ENCODE assay signal across 9 mouse cellular contexts in genomic region chr17:71782699-71783365, GRCm38 (mm10). TPM values are rescaled to one million over a fixed set of nuclear protein-coding genes. Genes with fewer than 3 reads are reported as not detected.
DNase-seq lines count a peak whose midpoint lies in the region; ATAC-seq and TF ChIP-seq lines count a peak whose summit lies in the region.
"Had no signal": no experiment of that assay in that cellular context is flagged by ENCODE, and none has a peak within 500 bp of the region (broad histone marks: within the 10 kb centered on the region; RNA-seq: fewer than 3 reads in every experiment).

No protein-coding gene starts in this region.

- peaks cover 17% of the 10 kb centered on the region for H3K27me3 ChIP-seq in heart, embryonic 10.5 days (ENCODE audit: insufficient read depth, poor library complexity, severe bottlenecking)
- H3K27me3 ChIP-seq in embryonic facial prominence, embryonic 12.5 days: peaks cover 12% of the 10 kb centered on the region
- H3K27me3 ChIP-seq in heart, embryonic 16.5 days (ENCODE audit: control insufficient read depth, insufficient read depth, low read length): peaks cover 4% of the 10 kb centered on the region
- peaks cover 6% of the 10 kb centered on the region for H3K27me3 ChIP-seq in lung, embryonic 14.5 days (ENCODE audit: insufficient read depth, low read length)

- H3K4me1 ChIP-seq in heart, embryonic 10.5 days: peaks cover 10% of the 10 kb centered on the region
- H3K4me1 ChIP-seq in embryonic facial prominence, embryonic 12.5 days: peaks cover 6% of the 10 kb centered on the region; the same call in 1 of the 2 replicates
- peaks cover 20% of the 10 kb centered on the region for H3K4me1 ChIP-seq in heart, embryonic 16.5 days (ENCODE audit: control insufficient read depth, insufficient read depth, low read length)
- no peaks in the 10 kb centered on the region for H3K4me1 ChIP-seq in lung, embryonic 14.5 days (ENCODE audit: insufficient read depth)

- DNase-seq in heart, embryonic 10.5 days (ENCODE audit: low spot score): no peak
- DNase-seq in heart, adult 11 months: no peak
- DNase-seq in layer of hippocampus, adult 8-10 months (ENCODE audit: low spot score in 2 of 2): peak; percentile 34 to 50
- DNase-seq in lung, embryonic 14.5 days: peak; percentile 46
- DNase-seq in right cerebral cortex, adult 18-20 months: peak; percentile 49
- no peak for DNase-seq in spleen, postnatal 4 days (ENCODE audit: low spot score in 2 of 2)

- no peaks in the 10 kb centered on the region for H3K36me3 ChIP-seq in heart, embryonic 10.5 days
- H3K36me3 ChIP-seq in embryonic facial prominence, embryonic 12.5 days: no peaks in the 10 kb centered on the region
- H3K36me3 ChIP-seq in heart, embryonic 16.5 days (ENCODE audit: control insufficient read depth, insufficient read depth): 0 out of 2 replicates have a peak, but pooled peaks cover 2% of the 10 kb centered on the region
- no peaks in the 10 kb centered on the region for H3K36me3 ChIP-seq in lung, embryonic 14.5 days (ENCODE audit: insufficient read depth)
- H3K36me3 ChIP-seq: G1E had no signal

- peak overlapping the region; percentile 88 for H3K4me3 ChIP-seq in heart, embryonic 10.5 days
- H3K4me3 ChIP-seq in embryonic facial prominence, embryonic 12.5 days: peak overlapping the region; percentile 85
- peak overlapping the region; percentile 79 for H3K4me3 ChIP-seq in heart, embryonic 16.5 days (ENCODE audit: low read length)
- H3K4me3 ChIP-seq in lung, embryonic 14.5 days (ENCODE audit: low read depth, low read length): peak overlapping the region; percentile 57

- 0 out of 2 replicates have a peak, but pooled peaks have one; percentile 24 for ATAC-seq in embryonic facial prominence, embryonic 12.5 days (ENCODE audit: insufficient number of reproducible peaks, insufficient read depth, low FRiP score, low TSS enrichment)
- ATAC-seq in heart, embryonic 16.5 days (replicated peaks; ENCODE audit: extremely low read depth, insufficient read depth, low FRiP score): peak; percentile 66
- peak; percentile 68 for ATAC-seq in lung, embryonic 14.5 days (ENCODE audit: insufficient read depth)

- H3K4me2 ChIP-seq in embryonic facial prominence, embryonic 12.5 days (replicated peaks): peak overlapping the region; percentile 91
- H3K4me2 ChIP-seq in heart, embryonic 16.5 days (ENCODE audit: low read depth, low read length): peak overlapping the region; percentile 73
- peak overlapping the region; percentile 85 for H3K4me2 ChIP-seq in lung, embryonic 14.5 days

- H3K27ac ChIP-seq in heart, embryonic 10.5 days: peak overlapping the region; percentile 95
- no peak overlapping the region; the same call in 1 of the 2 replicates for H3K27ac ChIP-seq in embryonic facial prominence, embryonic 12.5 days
- H3K27ac ChIP-seq in heart, embryonic 16.5 days (ENCODE audit: low read length): peak overlapping the region; percentile 89
- H3K27ac ChIP-seq in lung, embryonic 14.5 days (ENCODE audit: low read depth): no peak overlapping the region

- peaks cover 7% of the 10 kb centered on the region; the same call in 1 of the 2 replicates for H3K9me3 ChIP-seq in heart, embryonic 10.5 days
- 0 out of 2 replicates have a peak, but pooled peaks cover 7% of the 10 kb centered on the region for H3K9me3 ChIP-seq in embryonic facial prominence, embryonic 12.5 days
- peaks cover 10% of the 10 kb centered on the region for H3K9me3 ChIP-seq in heart, embryonic 16.5 days (replicated peaks; ENCODE audit: control insufficient read depth, low read length)
- peaks cover 9% of the 10 kb centered on the region; the same call in 1 of the 2 replicates for H3K9me3 ChIP-seq in lung, embryonic 14.5 days (ENCODE audit: low read depth, low read length)

- 1% methylated on average over 58 of the region's 59 CpGs for WGBS in heart, embryonic 10.5 days
- WGBS in embryonic facial prominence, embryonic 12.5 days: under 1% methylated on average over 59 of the region's 59 CpGs
- WGBS in heart, embryonic 16.5 days: 1% methylated on average over 49 of the region's 59 CpGs
- WGBS in lung, embryonic 14.5 days: under 1% methylated on average over 56 of the region's 59 CpGs

- H3K9ac ChIP-seq in embryonic facial prominence, embryonic 12.5 days: peak overlapping the region; percentile 87
- peak overlapping the region; percentile 90 for H3K9ac ChIP-seq in heart, embryonic 16.5 days (ENCODE audit: low read length)
- peak overlapping the region; percentile 66 for H3K9ac ChIP-seq in lung, embryonic 14.5 days

- TF ChIP-seq CTCF in lung, embryonic 14.5 days (IDR thresholded peaks at IDR 0.05; ENCODE audit: low read depth): no peak

RNA-seq across cellular contexts. Expression of gene Clip4, which starts 14.6 kb away (rescaled TPM):
- polyA plus RNA-seq in heart, embryonic 10.5 days (2016; fragmentation: Nextera tagmentation; extraction: Ambion mirVana): 13.9 and 27.9 TPM in 2 replicates
- 8.2 and 8.8 TPM in 2 replicates for polyA plus RNA-seq in embryonic facial prominence, embryonic 12.5 days (2016; fragmentation: Nextera tagmentation; extraction: Ambion mirVana)
- 35.8 and 37.2 TPM in 2 replicates for polyA plus RNA-seq in heart, embryonic 16.5 days (2015; fragmentation: Nextera tagmentation; extraction: Ambion mirVana)
- total RNA-seq in layer of hippocampus, adult 8-10 months (2022): 10 to 100 TPM; 78.0 to 95.5 (median 87.4) TPM
- 4.3 and 5.3 TPM in 2 replicates for polyA plus RNA-seq in lung, embryonic 14.5 days (2014; fragmentation: Nextera tagmentation; extraction: Ambion mirVana)
- polyA plus RNA-seq: G1E had no signal

RNA-seq across cellular contexts. Expression of gene Pcare, which starts 30.1 kb away (rescaled TPM):
- 0.03 TPM in 1 of 2 replicates, not detected in the other for polyA plus RNA-seq in heart, embryonic 10.5 days (2016; fragmentation: Nextera tagmentation; extraction: Ambion mirVana)
- polyA plus RNA-seq in embryonic facial prominence, embryonic 12.5 days (2016; fragmentation: Nextera tagmentation; extraction: Ambion mirVana): not detected in 2 replicates
- 0.03 TPM in 1 of 2 replicates, not detected in the other for polyA plus RNA-seq in heart, embryonic 16.5 days (2015; fragmentation: Nextera tagmentation; extraction: Ambion mirVana)
- total RNA-seq in layer of hippocampus, adult 8-10 months (2022): under 1 TPM; 0.09 to 0.27 (median 0.17) TPM
- polyA plus RNA-seq in lung, embryonic 14.5 days (2014; fragmentation: Nextera tagmentation; extraction: Ambion mirVana): not detected in 2 replicates
- polyA plus RNA-seq: G1E had no signal

Comparison
In these comparisons a context has a peak if more than half of its experiments do, and no peak if none do; other contexts are left out.
1. DNase-seq: peak in layer of hippocampus, adult 8-10 months (2 of 2), lung, embryonic 14.5 days (single experiment) and right cerebral cortex, adult 18-20 months (single experiment); none in heart, embryonic 10.5 days (single experiment), heart, adult 11 months (single experiment) and spleen, postnatal 4 days (0 of 2).
2. H3K27ac ChIP-seq: peak in heart, embryonic 10.5 days (single experiment) and heart, embryonic 16.5 days (single experiment); none in embryonic facial prominence, embryonic 12.5 days (single experiment) and lung, embryonic 14.5 days (single experiment).
3. Peak in every context shown above with its lines, with median percentiles within 50 percentile points of each other: H3K4me3 ChIP-seq, ATAC-seq, H3K4me2 ChIP-seq and H3K9ac ChIP-seq.